Mouse (Mus musculus) forebrain, embryonic 14.5 days (tissue): ENCODE data around the gene Hspb7. TPM values are rescaled to one million over a fixed set of nuclear protein-coding genes. Genes with fewer than 3 reads are reported as not detected.

Experiments used
- ATAC-seq: fragments of 200-750 bp; cut with Nextera tagmentation; 2 replicates; pipeline ENCODE4 v1.8.0; 2017; ENCODE audit warnings: mild to moderate bottlenecking, moderate library complexity
- DNase-seq: peaks from one replicate; pipeline ENCODE4 v3.0.0-alpha.2; 2015; ENCODE audit warnings: low spot score
- H3K27ac ChIP-seq: fragments of 300-500 bp; sonication (generic); 2 replicates; pipeline ENCODE4 v1.5.1; 2014; ENCODE audit warnings: low read depth, mild to moderate bottlenecking, control low read depth, low read length, moderate library complexity
- H3K27me3 ChIP-seq: fragments of 300-500 bp; sonication (generic); replicated peaks from 2 replicates; pipeline ENCODE4 v1.6.1; 2014; ENCODE audit warnings: low read length, control low read depth, mixed read lengths; ENCODE audit not compliant: control insufficient read depth, insufficient read depth
- H3K36me3 ChIP-seq: fragments of 300-500 bp; sonication (generic); 2 replicates; pipeline ENCODE4 v1.6.1; 2014; ENCODE audit warnings: low read length, control low read depth; ENCODE audit not compliant: control insufficient read depth, insufficient read depth
- H3K4me1 ChIP-seq: fragments of 300-500 bp; sonication (generic); 2 replicates; pipeline ENCODE4 v1.6.1; 2014; ENCODE audit warnings: antibody characterized with exemption, low read length, control low read depth; ENCODE audit not compliant: control insufficient read depth, insufficient read depth
- H3K4me2 ChIP-seq: fragments of 300-500 bp; sonication (generic); 2 replicates; pipeline ENCODE4 v1.6.1; 2014; ENCODE audit warnings: mild to moderate bottlenecking, control low read depth, low read length
- H3K4me3 ChIP-seq: fragments of 300-500 bp; sonication (generic); 2 replicates; pipeline ENCODE4 v1.5.1; 2014; ENCODE audit warnings: low read depth, low read length, control low read depth
- H3K9ac ChIP-seq: fragments of 300-500 bp; sonication (generic); 2 replicates; pipeline ENCODE4 v1.6.1; 2014; ENCODE audit warnings: mild to moderate bottlenecking, low read length, control low read depth, moderate library complexity
- H3K9me3 ChIP-seq: fragments of 300-500 bp; sonication (generic); replicated peaks from 2 replicates; pipeline ENCODE4 v1.6.1; 2016; ENCODE audit warnings: low read length, control low read depth, mixed read lengths; ENCODE audit not compliant: control insufficient read depth
- WGBS: fragments of 180-500 bp; shearing (Covaris S2); extraction: QIAGEN DNeasy Blood & Tissue Kit; methylation state at CpG from one replicate; pipeline ENCODE4 v1.1.7; 2014; 5-methylcytosine and 5-hydroxymethylcytosine counted together
- polyA plus RNA-seq: library from polyadenylated mRNA; unstranded; fragments of >200 nt; fragmentation: Nextera tagmentation; extraction: Ambion mirVana; gene quantifications from 2 replicates; pipeline ENCODE4 v1.2.1, GENCODE M21; 2014

The Hspb7 gene
- polyA plus RNA-seq, 1 experiment from 2014 or later, result not detected

GRCm38 (mm10) chr4:141423288-141423687, 2.7 kb downstream of the Hspb7 start:
- no peak overlapping the region for H3K27ac ChIP-seq
- H3K4me1 ChIP-seq, result no peaks in the 10 kb centered on the region
- DNase-seq, result no peak
- H3K27me3 ChIP-seq, result no peaks in the 10 kb centered on the region
- WGBS, result 83% methylated on average over 5 of the region's 5 CpGs
- H3K4me2 ChIP-seq, result no peak overlapping the region
- H3K36me3 ChIP-seq, result no peaks in the 10 kb centered on the region
- no peaks in the 10 kb centered on the region for H3K9me3 ChIP-seq
- H3K4me3 ChIP-seq, result no peak overlapping the region
- no peak overlapping the region for H3K9ac ChIP-seq
- no peak for ATAC-seq

DNA sequence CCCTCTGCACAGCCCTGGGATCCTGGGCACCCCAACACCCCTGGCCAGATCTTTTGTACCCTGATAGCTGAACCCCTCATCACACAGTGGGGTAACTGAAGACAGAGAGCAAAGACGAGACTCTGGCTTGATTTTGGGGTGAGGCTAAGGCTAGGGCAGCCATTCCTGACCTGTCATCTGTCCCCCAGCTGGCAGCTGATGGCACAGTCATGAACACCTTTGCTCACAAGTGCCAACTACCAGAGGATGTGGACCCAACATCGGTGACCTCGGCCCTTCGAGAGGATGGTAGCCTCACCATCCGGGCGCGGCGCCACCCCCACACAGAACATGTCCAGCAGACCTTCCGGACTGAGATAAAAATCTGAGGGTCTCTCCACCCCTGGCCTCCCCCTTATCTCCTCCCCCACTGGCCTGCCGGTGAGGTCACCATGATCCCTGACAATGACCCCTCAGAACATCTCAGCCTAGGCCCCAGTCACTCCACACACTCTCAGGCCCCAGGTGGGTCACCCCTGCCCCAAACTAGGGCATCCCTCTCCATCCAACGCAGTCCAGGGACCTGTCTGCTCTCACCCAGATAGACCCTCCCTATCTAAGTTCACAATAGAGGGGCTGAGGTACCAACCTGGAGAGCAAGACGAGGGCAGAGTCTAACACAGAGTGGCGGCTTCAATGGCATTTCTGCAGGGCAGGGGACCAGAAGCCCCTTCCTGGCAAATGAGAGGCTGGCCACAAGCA, 3.3 kb downstream of the Hspb7 start:
- 89% methylated on average over 13 of the region's 13 CpGs for WGBS
- no peaks in the 10 kb centered on the region for H3K4me1 ChIP-seq
- H3K27me3 ChIP-seq, result no peaks in the 10 kb centered on the region
- no peaks in the 10 kb centered on the region for H3K9me3 ChIP-seq
- no peak overlapping the region for H3K9ac ChIP-seq
- ATAC-seq, result no peak
- H3K4me2 ChIP-seq, result no peak overlapping the region
- H3K36me3 ChIP-seq, result no peaks in the 10 kb centered on the region
- H3K27ac ChIP-seq, result no peak overlapping the region
- H3K4me3 ChIP-seq, result no peak overlapping the region
- no peak for DNase-seq

DNA sequence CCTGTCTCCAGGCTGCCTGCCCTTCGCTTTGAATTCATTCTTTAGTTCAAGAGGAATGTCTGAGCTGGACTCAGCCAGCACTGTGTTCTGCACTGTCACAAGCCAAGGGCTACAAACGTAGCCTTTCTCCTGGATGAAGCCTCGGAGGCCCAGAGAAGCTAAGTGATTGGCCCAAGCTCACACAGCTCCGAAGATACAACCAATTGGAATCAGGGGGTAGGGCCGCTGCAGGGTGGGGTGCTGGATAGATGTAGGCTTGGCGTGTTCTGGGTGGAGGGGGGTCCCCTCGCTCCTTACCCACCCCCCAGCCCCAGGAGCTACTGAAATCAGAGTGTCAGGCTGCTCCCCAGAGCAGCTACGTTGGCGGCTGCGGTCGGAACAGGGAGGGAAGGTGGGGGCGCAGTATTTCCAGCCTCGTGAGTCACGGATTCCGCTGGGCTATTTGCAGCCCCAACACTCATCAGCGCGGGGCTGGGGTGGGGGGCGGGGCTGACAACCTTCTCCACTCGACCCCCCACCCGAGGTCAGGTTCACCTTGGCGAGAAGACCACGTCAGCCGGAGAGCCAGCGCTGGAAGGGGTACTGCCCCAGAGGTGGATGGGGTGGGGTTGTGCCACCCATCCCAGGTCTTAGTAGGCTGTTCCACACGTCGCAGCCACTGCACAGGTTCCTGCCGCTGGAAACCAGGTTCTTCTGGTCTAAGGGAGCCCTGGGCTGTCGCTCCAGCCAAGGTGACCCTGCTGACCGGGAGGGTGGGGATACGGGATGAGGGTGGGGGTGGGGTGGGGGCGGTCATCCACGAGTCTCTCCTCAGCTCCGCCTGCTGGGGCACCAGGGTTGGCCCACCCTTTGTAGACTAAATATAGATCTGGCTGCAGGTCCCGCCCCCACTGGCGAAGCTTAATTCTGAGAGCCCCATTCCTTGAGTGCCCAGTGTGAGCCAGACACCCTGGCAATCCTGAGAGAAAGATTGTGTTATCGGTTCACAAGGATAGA, 5.2 kb downstream of the Hspb7 start:
- Histone ChIP-seq H3K4me2 (peak overlapping the region; percentile 70), H3K4me3 (peak overlapping the region; percentile 37), H3K9me3 (no peaks in the 10 kb centered on the region), H3K4me1 (no peaks in the 10 kb centered on the region), H3K27ac (no peak overlapping the region), H3K9ac (peak overlapping the region; percentile 58), H3K36me3 (no peaks in the 10 kb centered on the region), H3K27me3 (no peaks in the 10 kb centered on the region)
- ATAC-seq (peak; percentile 96), DNase-seq (peak; percentile 74)
- 5% methylated on average over 36 of the region's 36 CpGs for WGBS

DNA sequence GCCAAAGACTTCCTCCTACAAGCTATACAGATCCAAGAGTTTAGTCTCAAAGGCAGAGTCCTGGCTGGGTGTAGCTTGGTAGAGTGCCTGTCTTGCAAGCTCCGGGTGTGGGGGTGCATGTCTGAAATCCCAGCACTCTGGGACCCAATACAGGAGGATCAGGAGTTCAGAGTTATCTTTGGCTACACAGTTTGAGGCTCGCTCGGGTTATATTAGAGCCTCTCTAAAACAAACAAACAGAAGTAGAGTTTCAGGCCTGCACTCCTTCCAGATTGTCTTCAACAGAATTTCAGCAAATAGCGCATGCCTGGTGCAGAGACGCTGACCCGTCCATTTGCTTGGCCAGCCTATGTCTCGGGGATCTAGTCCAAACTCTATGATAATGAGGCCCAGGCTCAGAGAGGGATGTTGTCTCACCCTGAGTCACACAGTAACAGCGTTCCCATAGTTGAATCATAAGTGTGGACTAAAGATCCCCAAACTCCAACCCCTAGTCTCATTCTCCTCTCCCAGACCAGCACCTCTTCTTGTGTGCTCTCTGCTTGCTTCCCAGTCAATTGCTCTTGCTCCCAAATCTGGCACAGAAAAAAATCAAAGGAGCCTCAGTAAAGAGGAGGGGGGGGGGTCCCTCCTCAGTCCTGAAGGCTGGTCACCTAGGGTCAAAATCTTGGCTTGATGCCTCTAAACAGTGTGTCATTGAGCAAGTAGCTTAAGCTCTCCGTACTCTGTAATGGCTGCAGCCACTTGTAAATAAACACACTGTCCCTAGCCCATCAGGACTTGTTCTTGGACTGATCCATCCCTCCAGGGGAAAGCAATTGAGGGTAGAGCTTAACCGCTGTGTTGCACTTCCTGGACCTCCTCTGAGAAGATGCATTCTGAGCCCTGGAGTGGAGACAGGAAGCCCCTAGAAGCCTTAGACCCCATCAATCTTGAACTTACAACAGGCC, 6.5 kb downstream of the Hspb7 start:
- DNase-seq (peak; percentile 8), ATAC-seq (no peak)
- WGBS, result 83% methylated on average over 10 of the region's 10 CpGs
- Histone ChIP-seq H3K9me3 (no peaks in the 10 kb centered on the region), H3K27ac (no peak overlapping the region), H3K4me3 (no peak overlapping the region), H3K4me2 (no peak overlapping the region), H3K36me3 (no peaks in the 10 kb centered on the region), H3K9ac (no peak overlapping the region), H3K27me3 (no peaks in the 10 kb centered on the region), H3K4me1 (no peaks in the 10 kb centered on the region)

DNA sequence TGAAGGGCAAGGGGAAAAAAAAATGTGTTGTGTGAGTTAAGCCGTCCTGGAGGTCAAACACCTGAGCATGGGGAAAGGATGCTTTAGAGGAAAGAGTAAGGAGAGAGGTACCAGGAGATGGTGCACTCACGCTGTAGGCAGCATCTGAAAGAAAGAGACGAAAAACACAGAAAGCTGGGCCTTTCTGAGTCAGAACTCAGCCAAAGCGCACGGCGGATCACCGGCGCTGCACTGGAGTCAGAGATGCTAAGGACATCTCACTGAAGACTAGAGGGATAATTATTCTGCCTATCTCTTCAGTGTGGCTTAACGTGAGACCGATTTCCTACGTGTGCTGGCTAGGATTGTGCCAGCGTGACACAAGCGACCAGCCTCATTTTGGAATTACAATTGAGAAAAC, 7.3 kb downstream of the Hspb7 start:
- Histone ChIP-seq H3K9ac (no peak overlapping the region), H3K9me3 (no peaks in the 10 kb centered on the region), H3K4me2 (no peak overlapping the region), H3K27me3 (no peaks in the 10 kb centered on the region), H3K36me3 (no peaks in the 10 kb centered on the region), H3K4me3 (no peak overlapping the region), H3K27ac (no peak overlapping the region), H3K4me1 (no peaks in the 10 kb centered on the region)
- no peak for DNase-seq
- no peak for ATAC-seq
- 86% methylated on average over 13 of the region's 13 CpGs for WGBS

- no peak overlapping the region for H3K4me3 ChIP-seq
- H3K36me3 ChIP-seq, result no peaks in the 10 kb centered on the region
- ATAC-seq, result no peak
- H3K9me3 ChIP-seq, result no peaks in the 10 kb centered on the region
- no peaks in the 10 kb centered on the region for H3K4me1 ChIP-seq
- no peak overlapping the region for H3K4me2 ChIP-seq
- WGBS, result 83% methylated on average over 6 of the region's 6 CpGs
- no peak overlapping the region for H3K27ac ChIP-seq
- no peaks in the 10 kb centered on the region for H3K27me3 ChIP-seq
- no peak overlapping the region for H3K9ac ChIP-seq
- DNase-seq, result no peak
Observed at GRCm38 (mm10) chr4:141429381-141429780, 8.8 kb downstream of the Hspb7 start.

DNA sequence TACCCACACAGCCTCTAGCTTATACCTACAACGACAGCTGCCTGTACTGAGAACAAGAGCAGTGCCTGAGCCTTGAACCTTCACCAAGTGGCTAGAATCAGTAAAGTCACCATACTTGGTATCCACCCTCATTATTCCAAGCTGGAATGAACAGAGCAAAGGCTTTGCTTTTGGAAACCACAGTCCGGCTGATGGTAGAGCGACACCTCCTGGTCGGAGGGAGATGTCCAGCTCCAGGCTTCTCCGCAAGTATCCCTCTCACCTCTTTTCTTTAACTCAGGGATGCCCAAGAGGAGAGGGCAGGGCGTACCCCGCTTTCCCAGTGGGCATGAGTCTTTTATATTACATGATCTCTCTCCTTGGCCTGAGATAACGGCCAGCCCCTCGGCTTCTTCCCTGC, 9.3 kb downstream of the Hspb7 start:
- WGBS, result 52% methylated on average over 9 of the region's 9 CpGs
- DNase-seq, result no peak

DNA sequence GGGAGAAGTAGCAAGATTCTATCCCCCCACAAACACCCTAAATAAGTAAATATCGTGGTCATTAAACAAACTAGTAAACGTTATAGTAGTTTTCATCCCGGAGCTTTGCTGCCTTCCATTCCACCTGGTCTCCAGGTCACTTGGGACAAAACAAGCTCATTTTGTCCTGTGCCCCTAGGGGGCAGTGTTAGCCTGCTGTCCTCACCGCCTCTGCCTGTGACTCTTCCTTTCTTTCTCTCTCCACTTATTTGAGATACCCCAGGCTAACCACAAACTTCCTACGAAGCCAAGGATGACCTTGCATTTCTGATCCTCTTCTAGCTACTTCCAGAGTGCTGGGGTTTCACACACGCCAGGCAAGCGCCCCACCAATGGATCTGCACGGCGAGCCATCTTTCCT, 10.4 kb downstream of the Hspb7 start:
- Histone ChIP-seq H3K9me3 (no peaks in the 10 kb centered on the region), H3K9ac (no peak overlapping the region), H3K4me1 (no peaks in the 10 kb centered on the region), H3K4me3 (no peak overlapping the region), H3K4me2 (no peak overlapping the region), H3K27ac (no peak overlapping the region), H3K27me3 (no peaks in the 10 kb centered on the region), H3K36me3 (no peaks in the 10 kb centered on the region)
- WGBS, result 46% methylated on average over 9 of the region's 9 CpGs
- no peak for ATAC-seq
- peak; percentile 72 for DNase-seq

More for the DNA sequence above, 9.3 kb downstream of the Hspb7 start:
- Histone ChIP-seq H3K9me3 (no peaks in the 10 kb centered on the region), H3K36me3 (no peaks in the 10 kb centered on the region), H3K4me3 (no peak overlapping the region), H3K27ac (no peak overlapping the region), H3K4me1 (no peaks in the 10 kb centered on the region), H3K27me3 (no peaks in the 10 kb centered on the region), H3K4me2 (no peak overlapping the region), H3K9ac (no peak overlapping the region)
- ATAC-seq, result no peak
